Mouse (Mus musculus) frontal cortex, postnatal 36 days (tissue): ENCODE measurements at regions not wholly inside any gene's neighbourhood (a gene's known extent, or its start where the extent isn't known, plus 50 kb on each side); places are given as distances from the start of the nearest gene placed in this dataset.

ENCODE experiments used
- DNase-seq, 2 experiments: peaks; one replicate each; pipeline ENCODE4 v3.0.0; 2022; ENCODE audit warnings: low spot score in 2 of 2

DNA sequence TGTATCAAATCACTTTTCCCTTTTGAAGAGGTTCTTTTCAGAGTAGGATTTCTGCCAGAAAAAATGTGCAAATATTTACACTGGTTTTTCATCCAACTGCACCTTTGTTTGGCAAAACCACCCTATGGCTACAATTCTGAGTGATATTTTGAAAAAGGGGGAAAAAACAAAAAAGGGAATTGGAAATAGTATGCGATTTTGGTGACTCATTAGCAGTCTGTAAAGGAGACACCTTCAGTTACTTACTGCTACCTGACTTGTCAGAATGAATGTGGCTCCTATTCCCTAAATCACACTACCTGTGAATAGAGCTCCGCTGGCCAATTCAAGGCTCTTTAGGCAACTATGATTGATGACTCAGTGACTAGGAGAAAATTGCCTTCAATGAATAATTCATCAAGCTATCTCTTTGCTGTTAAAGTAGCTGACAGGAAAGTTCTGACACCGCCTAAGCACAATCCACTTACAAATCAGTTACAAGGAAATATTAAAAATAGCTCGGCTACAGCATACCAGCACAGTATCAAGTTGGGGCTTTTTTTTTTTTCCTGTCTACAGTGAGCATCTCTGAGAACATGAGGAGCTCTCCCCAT, 560.8 kb downstream of the Gm43517 start:
- no peak for DNase-seq

DNA sequence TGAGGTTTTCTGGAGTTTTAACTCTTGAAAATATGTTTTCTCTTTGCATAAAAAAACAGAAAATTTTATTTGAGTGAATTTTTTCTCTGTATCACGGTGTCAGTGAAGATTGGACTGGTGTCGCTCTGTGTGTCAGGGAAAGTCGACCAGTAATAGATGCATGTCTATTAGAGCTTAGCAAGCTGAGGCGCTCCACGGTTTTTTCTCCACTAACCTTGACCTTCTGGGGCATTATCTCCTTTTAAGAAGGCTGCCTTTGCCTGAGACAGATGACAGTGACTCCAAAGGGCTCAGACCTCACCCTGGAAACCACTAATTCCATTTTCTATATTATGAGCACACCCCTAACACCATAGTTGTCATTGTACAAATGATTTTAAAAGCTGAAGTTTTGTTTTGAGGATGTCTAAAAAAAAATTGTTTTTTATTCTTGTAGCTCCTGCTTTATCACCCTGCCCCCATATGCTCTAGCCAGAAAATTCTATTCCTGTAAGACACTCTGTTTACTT, 561.8 kb downstream of the Gm43517 start:
- DNase-seq: no peak

- DNase-seq: no peak
These were observed 566.0 kb downstream of the Gm43517 start for GRCm38 (mm10) chr12:49950986-49951385.

DNA sequence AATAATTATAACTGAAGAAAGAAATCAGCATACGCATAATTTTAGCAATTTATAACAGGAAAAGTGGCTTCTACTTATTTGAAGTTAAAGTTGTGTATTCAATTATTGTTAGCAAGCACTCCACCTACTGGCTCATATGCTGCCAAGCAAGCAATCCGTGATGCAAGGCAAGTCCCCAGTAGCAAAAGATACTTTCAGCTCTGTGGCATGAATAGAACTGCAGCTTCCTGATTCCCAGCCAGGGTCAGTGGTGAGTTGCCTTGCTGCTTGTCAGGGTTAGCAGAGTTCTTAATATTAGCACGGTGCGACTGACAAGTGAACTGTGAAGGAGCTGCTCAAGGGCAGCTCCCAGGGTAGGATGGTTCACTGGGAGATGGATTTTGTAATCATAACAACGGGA, 566.8 kb downstream of the Gm43517 start:
- peak; percentile 61 to 80 for DNase-seq

- DNase-seq: no peak
These were observed 583.1 kb downstream of the Gm43517 start for GRCm38 (mm10) chr12:49968072-49968471.

DNA sequence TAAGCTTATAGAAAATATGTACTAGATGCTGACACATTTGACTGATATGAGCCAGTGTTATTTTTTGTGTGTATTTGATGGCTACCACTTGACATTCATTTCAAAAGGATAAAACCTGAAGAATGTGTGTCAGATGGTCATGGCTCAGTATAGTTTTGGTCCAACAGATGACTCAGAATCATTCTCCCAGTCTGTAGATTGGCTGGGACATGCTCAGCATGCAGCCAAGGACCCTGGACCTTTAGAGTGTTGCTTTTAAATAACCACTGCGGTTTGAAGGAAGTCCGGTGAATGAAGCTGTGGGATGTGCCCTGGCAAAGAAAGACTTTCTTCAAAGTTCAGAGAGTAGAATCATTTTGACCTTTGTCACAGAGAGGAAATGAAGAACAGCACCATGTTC, 584.6 kb downstream of the Gm43517 start:
- DNase-seq: no peak

DNA sequence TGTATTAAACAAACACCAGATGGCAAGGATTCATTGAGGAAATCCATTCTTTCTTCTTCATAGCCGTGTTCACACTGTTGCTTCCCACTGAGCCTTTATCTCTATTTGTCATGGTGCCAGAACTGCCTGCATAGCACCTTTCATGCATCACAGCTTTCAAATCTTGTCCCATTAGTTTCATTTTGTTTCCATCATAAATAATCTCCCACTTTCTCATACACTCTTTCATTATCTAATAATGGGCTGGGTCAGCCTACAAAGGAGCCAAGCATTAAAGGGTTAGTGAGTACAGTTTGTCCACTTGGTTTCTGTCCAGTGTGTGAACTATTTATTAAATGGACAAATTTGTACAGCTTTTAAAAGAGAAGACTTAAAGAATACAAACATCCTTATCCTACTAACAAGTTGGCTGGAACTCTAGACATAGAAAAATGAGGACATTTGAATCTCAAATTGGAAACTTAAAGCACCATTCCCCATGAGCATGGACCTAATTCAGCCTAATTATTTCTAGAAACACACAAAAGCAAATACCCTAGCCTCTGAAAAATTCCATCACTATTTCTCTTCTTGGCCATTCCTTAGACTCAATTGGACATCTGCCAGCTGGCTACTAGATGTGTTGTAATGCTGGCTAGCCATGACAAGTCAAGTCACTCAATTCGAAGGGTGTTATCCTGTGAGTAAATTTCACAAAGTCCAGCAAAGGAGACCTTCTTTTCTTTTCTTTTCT, 589.8 kb downstream of the Gm43517 start:
- no peak for DNase-seq

- DNase-seq: no peak
These were observed 590.6 kb downstream of the Gm43517 start for GRCm38 (mm10) chr12:49975553-49975952.

DNA sequence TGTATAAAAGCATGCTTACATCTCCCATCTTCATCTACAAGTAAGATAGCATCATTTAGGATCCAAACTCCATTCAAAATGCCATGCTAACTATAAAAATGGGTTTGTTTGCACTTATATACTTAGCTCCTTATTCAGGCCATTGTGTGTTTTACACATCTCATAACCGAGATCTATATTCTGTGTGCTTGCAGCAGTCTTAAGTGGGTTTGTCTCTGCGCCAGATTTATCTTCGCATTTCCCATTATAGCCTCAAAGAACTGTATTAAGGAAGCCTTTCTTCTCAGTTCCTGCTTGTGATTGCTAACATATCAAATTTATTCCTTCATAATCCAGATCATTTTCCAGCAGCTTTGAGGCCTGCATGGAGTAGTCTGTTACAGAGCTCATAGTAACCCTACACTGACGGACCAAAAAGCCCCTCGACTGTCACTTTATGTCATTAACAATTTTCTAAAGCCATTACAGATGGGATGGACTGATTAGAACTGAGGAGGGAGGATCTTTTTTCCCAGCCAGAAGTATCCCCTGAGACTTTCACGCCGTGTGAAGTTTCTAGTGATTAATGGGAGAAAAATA, 607.6 kb downstream of the Gm43517 start:
- DNase-seq: peak in 1 of 2 experiments; percentile 74

DNA sequence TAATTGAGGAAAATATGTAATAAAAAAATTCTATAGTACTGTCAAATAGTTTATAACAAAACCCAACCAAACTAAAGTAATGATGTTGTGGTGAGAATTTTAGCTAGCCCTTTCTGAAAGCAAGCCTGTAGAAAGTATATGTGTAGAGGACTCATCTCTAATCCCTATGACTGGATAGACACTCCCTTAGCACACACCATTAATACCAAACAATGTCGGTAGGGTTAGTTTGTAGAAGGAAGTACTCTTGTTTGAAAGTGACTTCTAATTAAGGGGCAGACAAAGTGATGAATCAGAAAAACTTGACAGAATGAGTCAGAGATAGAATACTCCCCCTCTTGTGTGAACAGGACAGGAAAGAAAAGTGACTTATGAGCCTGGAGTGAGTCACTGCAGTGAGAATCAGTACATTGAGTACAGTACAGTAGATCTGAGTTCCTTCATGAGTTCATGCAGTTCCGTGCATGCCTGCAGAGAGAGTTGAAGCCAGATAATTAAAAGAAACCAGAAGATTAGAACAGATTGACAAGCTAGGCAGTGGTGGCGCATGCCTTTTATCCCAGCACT, 610.0 kb downstream of the Prkd1 start:
- peak in 1 of 2 experiments; percentile 7 for DNase-seq

DNA sequence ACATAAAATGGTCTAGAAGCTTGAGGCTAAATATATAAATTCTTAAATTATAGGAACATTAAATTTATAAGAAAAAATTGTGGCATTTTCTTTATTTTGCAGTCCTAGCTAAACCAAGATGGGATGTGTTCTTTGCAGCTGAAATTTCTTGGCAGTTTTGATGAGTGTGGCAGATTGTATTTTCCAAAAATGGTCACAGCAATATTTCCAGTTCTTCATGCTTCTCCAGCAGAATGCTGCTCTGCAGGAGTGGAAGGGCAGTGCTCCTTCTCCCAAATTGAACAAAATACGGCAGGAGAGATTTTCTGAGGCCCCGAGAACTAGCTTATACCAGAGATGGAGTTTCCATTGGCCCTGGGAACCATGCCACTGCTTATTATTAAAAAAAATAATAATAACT, 587.6 kb downstream of the Prkd1 start:
- DNase-seq: peak; percentile 8 to 47

DNA sequence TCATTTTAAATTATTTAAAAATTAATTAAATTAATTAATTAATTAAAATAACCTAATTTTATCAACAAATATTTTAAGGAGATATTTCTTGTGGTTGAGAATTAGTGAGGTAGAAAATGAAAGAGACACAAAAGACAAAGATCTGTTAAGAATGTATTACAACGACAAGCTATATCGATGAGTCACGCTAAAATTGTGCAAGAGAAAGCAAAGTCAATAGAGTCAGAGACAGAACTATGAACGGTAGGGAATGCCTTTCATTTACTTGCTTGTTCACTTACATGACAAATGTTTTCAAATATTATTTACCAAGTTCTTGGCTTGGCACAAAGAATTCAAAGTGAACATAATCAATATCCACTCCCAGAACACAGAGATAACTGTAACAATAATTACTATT, 582.5 kb downstream of the Prkd1 start:
- DNase-seq: no peak

GRCm38 (mm10) chr12:50071797-50072196, 577.1 kb downstream of the Prkd1 start:
- no peak for DNase-seq

GRCm38 (mm10) chr12:50072359-50072758, 576.5 kb downstream of the Prkd1 start:
- DNase-seq: no peak

- peak; percentile 43 to 71 for DNase-seq
These were observed 575.2 kb downstream of the Prkd1 start for GRCm38 (mm10) chr12:50073684-50074083.

GRCm38 (mm10) chr12:50081157-50081556, 567.7 kb downstream of the Prkd1 start:
- peak in 1 of 2 experiments; percentile 47 for DNase-seq

- DNase-seq: peak in 1 of 2 experiments; percentile 62
These were observed 567.3 kb downstream of the Prkd1 start for GRCm38 (mm10) chr12:50081571-50081970.

DNA sequence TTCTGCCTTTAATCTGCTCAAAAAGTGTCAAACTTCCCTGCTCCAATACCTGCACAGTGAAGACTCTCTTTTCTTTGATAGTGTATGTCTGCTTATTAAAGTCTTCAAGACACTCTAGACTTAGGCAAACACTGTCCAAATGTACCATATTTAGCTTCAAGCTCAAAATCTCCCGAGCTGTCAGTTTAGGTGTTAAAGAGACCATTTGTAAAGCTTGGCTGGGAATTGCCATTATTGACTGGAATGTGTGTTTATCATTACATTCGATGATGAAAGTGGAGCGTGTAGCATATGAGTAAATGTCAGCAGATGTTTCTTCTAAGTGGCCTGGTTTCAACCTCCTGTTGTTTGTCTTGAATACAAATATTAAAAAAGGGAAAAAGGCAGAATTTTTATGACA, 564.4 kb downstream of the Prkd1 start:
- no peak for DNase-seq

- no peak for DNase-seq
These were observed 537.5 kb downstream of the Prkd1 start for GRCm38 (mm10) chr12:50111246-50112044.

- peak; percentile 58 to 73 for DNase-seq
These were observed 536.8 kb downstream of the Prkd1 start for GRCm38 (mm10) chr12:50112081-50112491.

GRCm38 (mm10) chr12:50115855-50116254, 533.0 kb downstream of the Prkd1 start:
- DNase-seq: no peak

- no peak for DNase-seq
These were observed 530.6 kb downstream of the Prkd1 start for GRCm38 (mm10) chr12:50118346-50118745.
